Mouse (Mus musculus) spleen, postnatal 4 days (tissue): ENCODE data around the gene Fbxw5.
A peak's percentile ranks its signal among the peaks of the same experiment; 100 is the strongest.

Experiments
- DNase-seq, 2 experiments: peaks; one replicate each; pipeline ENCODE4 v3.0.0; 2022; ENCODE audit warnings: low spot score in 2 of 2

The Fbxw5 gene

GRCm38 (mm10) chr2:25500576-25501405, at the start of gene Fbxw5:
Gene Fbxw5, plus strand, starts transcription at chr2:25500750.
- peak; percentile 81 to 88 for DNase-seq

- DNase-seq: no peak
These were observed 49.5 kb upstream of the Fbxw5 start for GRCm38 (mm10) chr2:25450853-25451647.

GRCm38 (mm10) chr2:25452951-25453350, 47.6 kb upstream of the Fbxw5 start:
- DNase-seq: no peak

GRCm38 (mm10) chr2:25456205-25456953, 44.2 kb upstream of the Fbxw5 start, which contains the start of gene Clic3:
Gene Clic3, plus strand, starts transcription at chr2:25456838.
- no peak for DNase-seq

- DNase-seq: no peak
These were observed 43.3 kb upstream of the Fbxw5 start for GRCm38 (mm10) chr2:25457022-25457896.

- no peak for DNase-seq
These were observed 41.6 kb upstream of the Fbxw5 start for GRCm38 (mm10) chr2:25458911-25459310.

GRCm38 (mm10) chr2:25460135-25460534, 40.4 kb upstream of the Fbxw5 start:
- DNase-seq: peak in 1 of 2 experiments; percentile 32

GRCm38 (mm10) chr2:25460551-25461309, 39.8 kb upstream of the Fbxw5 start, which contains the start of gene Paxx:
Gene Paxx, minus strand, starts transcription at chr2:25461094.
- peak; percentile 90 to 92 for DNase-seq

GRCm38 (mm10) chr2:25461407-25461806, 39.1 kb upstream of the Fbxw5 start:
- DNase-seq: no peak

GRCm38 (mm10) chr2:25463630-25464029, 36.9 kb upstream of the Fbxw5 start:
- no peak for DNase-seq

GRCm38 (mm10) chr2:25465256-25465655, 35.3 kb upstream of the Fbxw5 start:
- no peak for DNase-seq

GRCm38 (mm10) chr2:25465816-25466635, 34.5 kb upstream of the Fbxw5 start:
- DNase-seq: peak; percentile 58 to 75

GRCm38 (mm10) chr2:25467606-25468303, 32.8 kb upstream of the Fbxw5 start:
- no peak for DNase-seq

GRCm38 (mm10) chr2:25468962-25469915, 31.3 kb upstream of the Fbxw5 start:
- DNase-seq: no peak

- no peak for DNase-seq
These were observed 30.6 kb upstream of the Fbxw5 start, which contains the start of gene Ptgds for GRCm38 (mm10) chr2:25469969-25470368. Gene Ptgds, minus strand, starts transcription at chr2:25470046.

- no peak for DNase-seq
These were observed 28.0 kb upstream of the Fbxw5 start for GRCm38 (mm10) chr2:25472550-25472949.

- DNase-seq: no peak
These were observed 23.0 kb upstream of the Fbxw5 start for GRCm38 (mm10) chr2:25477541-25477940.
